Mouse (Mus musculus): ENCODE results near the gene Mars.
"Not testable (repeated sequence)": the region's sequence is repeated elsewhere in the genome, so short reads cannot be mapped to it uniquely, and the experiment has no call there.

Mars gene

GRCm38 (mm10) chr10:127310523-127311475, 787 bp downstream of the Mars start:
- DNase-seq (ENCODE audit: low spot score), result no peak

GRCm38 (mm10) chr10:127309167-127309566, 2.4 kb downstream of the Mars start:
- DNase-seq (ENCODE audit: low spot score), result not testable (repeated sequence)

GRCm38 (mm10) chr10:127303136-127303535, 8.4 kb downstream of the Mars start:
- DNase-seq (ENCODE audit: low spot score), result no peak

- no peak for DNase-seq (ENCODE audit: low spot score)
Observed at GRCm38 (mm10) chr10:127300361-127300760, 11.2 kb downstream of the Mars start.

GRCm38 (mm10) chr10:127297015-127297871, 14.3 kb downstream of the Mars start:
- DNase-seq (ENCODE audit: low spot score), result no peak

- DNase-seq (ENCODE audit: low spot score), result no peak
Observed at GRCm38 (mm10) chr10:127295986-127296794, 15.4 kb downstream of the Mars start.

- no peak for DNase-seq (ENCODE audit: low spot score)
Observed at GRCm38 (mm10) chr10:127294895-127295510, 16.6 kb downstream of the Mars start.

- no peak for DNase-seq (ENCODE audit: low spot score)
Observed at GRCm38 (mm10) chr10:127293590-127294113, 17.9 kb downstream of the Mars start.

- DNase-seq (ENCODE audit: low spot score), result peak; percentile 50
Observed at GRCm38 (mm10) chr10:127292987-127293538, 18.5 kb downstream of the Mars start.

- no peak for DNase-seq (ENCODE audit: low spot score)
Observed at GRCm38 (mm10) chr10:127291881-127292638, 19.5 kb downstream of the Mars start.

- DNase-seq (ENCODE audit: low spot score), result peak; percentile 53
Observed at GRCm38 (mm10) chr10:127290930-127291880, 20.4 kb downstream of the Mars start.

GRCm38 (mm10) chr10:127290307-127290929, 21.2 kb downstream of the Mars start:
- DNase-seq (ENCODE audit: low spot score), result peak; percentile 100

GRCm38 (mm10) chr10:127289573-127290191, 21.9 kb downstream of the Mars start:
- DNase-seq (ENCODE audit: low spot score), result peak; percentile 69

- peak; percentile 93 for DNase-seq (ENCODE audit: low spot score)
Observed at GRCm38 (mm10) chr10:127288800-127289572, 22.6 kb downstream of the Mars start, which contains the start of gene Mbd6. TSS of gene Mbd6 (minus strand) at chr10:127289018.

- DNase-seq (ENCODE audit: low spot score), result peak; percentile 56
Observed at GRCm38 (mm10) chr10:127288328-127288799, 23.2 kb downstream of the Mars start.

- peak; percentile 24 for DNase-seq (ENCODE audit: low spot score)
Observed at GRCm38 (mm10) chr10:127287936-127288293, 23.7 kb downstream of the Mars start.
